11 mouse cellular contexts compared by ENCODE assay signal in genomic region chr6:84053874-84054530, GRCm38 (mm10). TPM values are rescaled to one million over a fixed set of nuclear protein-coding genes. Genes with fewer than 3 reads are reported as not detected.
DNase-seq lines count a peak whose midpoint lies in the region; ATAC-seq and TF ChIP-seq lines count a peak whose summit lies in the region.
"Had no signal": no experiment of that assay in that cellular context is flagged by ENCODE, and none has a peak within 500 bp of the region (broad histone marks: within the 10 kb centered on the region; RNA-seq: fewer than 3 reads in every experiment).

No protein-coding gene starts in this region.

- H3K4me1 ChIP-seq in hindbrain, embryonic 10.5 days (replicated peaks) = peaks cover 8% of the 10 kb centered on the region; the same call in 1 of the 2 replicates
- H3K4me1 ChIP-seq in hindbrain, embryonic 12.5 days = no peaks in the 10 kb centered on the region
- H3K4me1 ChIP-seq in heart, adult 2 months (ENCODE audit: control insufficient read depth, insufficient read depth, low read length) = peaks cover 26% of the 10 kb centered on the region
- no peaks in the 10 kb centered on the region for H3K4me1 ChIP-seq in kidney, adult 2 months (ENCODE audit: control insufficient read depth, insufficient read depth, low read length)
- no peaks in the 10 kb centered on the region; the same call in 1 of the 2 replicates for H3K4me1 ChIP-seq in midbrain, embryonic 16.5 days (ENCODE audit: control insufficient read depth, insufficient read depth, low read length)
- H3K4me1 ChIP-seq: liver, embryonic 15.5 days; stomach, embryonic 15.5 days had no signal

- no peak overlapping the region for H3K4me3 ChIP-seq in hindbrain, embryonic 10.5 days
- H3K4me3 ChIP-seq in hindbrain, embryonic 12.5 days = no peak overlapping the region
- H3K4me3 ChIP-seq in heart, adult 2 months = no peak overlapping the region
- H3K4me3 ChIP-seq in kidney, adult 2 months (ENCODE audit: insufficient read depth, low read depth, low read length) = no peak overlapping the region
- H3K4me3 ChIP-seq in midbrain, embryonic 16.5 days (ENCODE audit: low read depth, low read length) = no peak overlapping the region
- H3K4me3 ChIP-seq: liver, embryonic 15.5 days; stomach, embryonic 15.5 days had no signal

- no peaks in the 10 kb centered on the region for H3K79me2 ChIP-seq in heart, adult 2 months (replicated peaks; ENCODE audit: control insufficient read depth, insufficient read depth, low read length)

- intact Hi-C loops in heart, adult 2 months (cut with DNase I) = no loop called here

- H3K36me3 ChIP-seq in hindbrain, embryonic 10.5 days = no peaks in the 10 kb centered on the region
- H3K36me3 ChIP-seq in hindbrain, embryonic 12.5 days = no peaks in the 10 kb centered on the region
- peaks cover 16% of the 10 kb centered on the region for H3K36me3 ChIP-seq in heart, adult 2 months (ENCODE audit: control insufficient read depth, insufficient read depth, low read length)
- H3K36me3 ChIP-seq in kidney, adult 2 months (ENCODE audit: control insufficient read depth, insufficient read depth, low read length) = no peaks in the 10 kb centered on the region
- no peaks in the 10 kb centered on the region for H3K36me3 ChIP-seq in midbrain, embryonic 16.5 days (ENCODE audit: control insufficient read depth, insufficient read depth, low read length)
- H3K36me3 ChIP-seq: liver, embryonic 15.5 days; stomach, embryonic 15.5 days had no signal

- no peak for DNase-seq in hindbrain, embryonic 10.5 days (ENCODE audit: low spot score)
- peak; percentile 59 to 69 for DNase-seq in heart, adult 2 months
- DNase-seq in kidney, adult 2 months = peak; percentile 79
- peak; percentile 61 for DNase-seq in lung, postnatal 10 days
- DNase-seq in frontal cortex, postnatal 36 days (ENCODE audit: low spot score in 2 of 2) = no peak
- DNase-seq in thymus, adult 18-20 months = no peak

- no peak overlapping the region for H3K4me2 ChIP-seq in hindbrain, embryonic 12.5 days (replicated peaks)
- H3K4me2 ChIP-seq in midbrain, embryonic 16.5 days (ENCODE audit: low read length) = no peak overlapping the region
- H3K4me2 ChIP-seq: liver, embryonic 15.5 days; stomach, embryonic 15.5 days had no signal

- TF ChIP-seq POLR2A in heart, adult 2 months (IDR thresholded peaks at IDR 0.05; ENCODE audit: insufficient read depth, low read depth, low read length) = no peak
- TF ChIP-seq POLR2A in kidney, adult 2 months (IDR thresholded peaks at IDR 0.05; ENCODE audit: low read depth, low read length) = no peak

- H3K27ac ChIP-seq in hindbrain, embryonic 10.5 days = peak overlapping the region; percentile 50
- no peak overlapping the region for H3K27ac ChIP-seq in hindbrain, embryonic 12.5 days
- peak overlapping the region; percentile 82 for H3K27ac ChIP-seq in heart, adult 2 months
- H3K27ac ChIP-seq in kidney, adult 2 months (ENCODE audit: insufficient read depth, low read depth, low read length) = peak overlapping the region; percentile 76
- H3K27ac ChIP-seq in midbrain, embryonic 16.5 days (ENCODE audit: low read length) = no peak overlapping the region
- H3K27ac ChIP-seq: liver, embryonic 15.5 days had no signal

- no peak for ATAC-seq in hindbrain, embryonic 12.5 days (ENCODE audit: low FRiP score)
- no peak for ATAC-seq in midbrain, embryonic 16.5 days

- no peak overlapping the region for H3K9ac ChIP-seq in hindbrain, embryonic 12.5 days
- H3K9ac ChIP-seq in heart, adult 2 months (ENCODE audit: low read depth, low read length) = no peak overlapping the region
- no peak overlapping the region for H3K9ac ChIP-seq in midbrain, embryonic 16.5 days (ENCODE audit: low read depth, low read length)
- H3K9ac ChIP-seq: liver, embryonic 15.5 days; stomach, embryonic 15.5 days had no signal

- no peaks in the 10 kb centered on the region for H3K27me3 ChIP-seq in hindbrain, embryonic 10.5 days (ENCODE audit: insufficient read depth, poor library complexity, severe bottlenecking)
- no peaks in the 10 kb centered on the region for H3K27me3 ChIP-seq in hindbrain, embryonic 12.5 days
- H3K27me3 ChIP-seq in heart, adult 2 months (ENCODE audit: control insufficient read depth, insufficient read depth, low read length) = no peaks in the 10 kb centered on the region
- H3K27me3 ChIP-seq in kidney, adult 2 months (replicated peaks; ENCODE audit: control insufficient read depth, insufficient read depth, low read length) = no peaks in the 10 kb centered on the region
- no peaks in the 10 kb centered on the region for H3K27me3 ChIP-seq in midbrain, embryonic 16.5 days (ENCODE audit: control insufficient read depth, insufficient read depth, low read depth, low read length)
- H3K27me3 ChIP-seq: liver, embryonic 15.5 days; stomach, embryonic 15.5 days had no signal

- TF ChIP-seq EP300 in heart, adult 2 months (IDR thresholded peaks at IDR 0.05; ENCODE audit: insufficient read depth, low read depth, low read length) = peak; percentile 88; the same call in 1 of the 2 replicates

- TF ChIP-seq CTCF in heart, adult 2 months (IDR thresholded peaks at IDR 0.05) = no peak
- TF ChIP-seq CTCF in kidney, adult 2 months (conservative IDR thresholded peaks at IDR 0.05; ENCODE audit: insufficient read depth, insufficient read length, low read depth, low read length) = no peak

- no peaks in the 10 kb centered on the region for H3K9me3 ChIP-seq in hindbrain, embryonic 10.5 days
- no peaks in the 10 kb centered on the region for H3K9me3 ChIP-seq in hindbrain, embryonic 12.5 days (replicated peaks)
- H3K9me3 ChIP-seq in midbrain, embryonic 16.5 days (replicated peaks; ENCODE audit: control insufficient read depth, low read length, poor library complexity, severe bottlenecking) = no peaks in the 10 kb centered on the region
- H3K9me3 ChIP-seq: liver, embryonic 15.5 days; stomach, embryonic 15.5 days had no signal

- 89% methylated on average over 9 of the region's 9 CpGs for WGBS in hindbrain, embryonic 10.5 days
- 88% methylated on average over 9 of the region's 9 CpGs for WGBS in hindbrain, embryonic 12.5 days
- 42% methylated on average over 9 of the region's 9 CpGs for WGBS in heart, adult 2 months
- WGBS in kidney, adult 2 months = 71% methylated on average over 9 of the region's 9 CpGs
- 81% methylated on average over 9 of the region's 9 CpGs for WGBS in midbrain, embryonic 16.5 days

RNA-seq across cellular contexts. Expression of gene Dysf, which starts 45.6 kb away (rescaled TPM):
- polyA plus RNA-seq in hindbrain, embryonic 10.5 days (2016; fragmentation: Nextera tagmentation; extraction: Ambion mirVana) = 5.0 and 5.4 TPM in 2 replicates
- polyA plus RNA-seq in hindbrain, embryonic 12.5 days (2016; fragmentation: Nextera tagmentation; extraction: Ambion mirVana) = 4.9 and 7.5 TPM in 2 replicates
- 100 to 1,000 TPM in 1 of 2 experiments, 10 to 100 TPM in 1; 87.4 to 100 TPM for total RNA-seq in heart, adult 2 months (2021)
- 51.1 and 66.4 TPM in 2 replicates for polyA plus RNA-seq in heart, adult 2 months (2012; rRNA removed)
- 20.7 and 20.8 TPM in 2 replicates for polyA plus RNA-seq in kidney, adult 2 months (2012; rRNA removed)
- 1.8 and 2.3 TPM in 2 replicates for polyA plus RNA-seq in midbrain, embryonic 16.5 days (2015; fragmentation: Nextera tagmentation; extraction: Ambion mirVana)
- total RNA-seq: neutrophil, adult 5-6 weeks had no signal

Comparison
In these comparisons a context has a peak if more than half of its experiments do, and no peak if none do; other contexts are left out.
1. H3K27ac ChIP-seq: peak in hindbrain, embryonic 10.5 days (single experiment), heart, adult 2 months (single experiment) and kidney, adult 2 months (single experiment); none in hindbrain, embryonic 12.5 days (single experiment) and midbrain, embryonic 16.5 days (single experiment).
2. DNase-seq: peak in heart, adult 2 months (2 of 2), kidney, adult 2 months (single experiment) and lung, postnatal 10 days (single experiment); none in hindbrain, embryonic 10.5 days (single experiment), frontal cortex, postnatal 36 days (0 of 2) and thymus, adult 18-20 months (0 of 2).